Comparison of ENCODE assay signal across 8 mouse cellular contexts in genomic region chr7:28944756-28945415, GRCm38 (mm10). TPM values are rescaled to one million over a fixed set of nuclear protein-coding genes. Genes with fewer than 3 reads are reported as not detected.
DNase-seq lines count a peak whose midpoint lies in the region; ATAC-seq and TF ChIP-seq lines count a peak whose summit lies in the region.
"Had no signal": no experiment of that assay in that cellular context is flagged by ENCODE, and none has a peak within 500 bp of the region (broad histone marks: within the 10 kb centered on the region; RNA-seq: fewer than 3 reads in every experiment).

No protein-coding gene starts in this region.

- ATAC-seq in midbrain, embryonic 13.5 days = no peak
- no peak for ATAC-seq in midbrain, postnatal 0 days (ENCODE audit: low FRiP score)
- no peak for ATAC-seq in embryonic facial prominence, embryonic 13.5 days (ENCODE audit: insufficient number of reproducible peaks, insufficient read depth, low FRiP score, low TSS enrichment, low read depth)
- ATAC-seq in hindbrain, embryonic 13.5 days (ENCODE audit: low FRiP score) = no peak
- ATAC-seq in neural tube, embryonic 15.5 days (ENCODE audit: low FRiP score) = no peak
- ATAC-seq in megakaryocyte progenitor cell, adult 5-6 weeks (replicated peaks; ENCODE audit: poor library complexity) = no peak

- H3K27me3 ChIP-seq in midbrain, embryonic 13.5 days = no peaks in the 10 kb centered on the region
- H3K27me3 ChIP-seq in midbrain, postnatal 0 days (ENCODE audit: insufficient read depth, low read length) = no peaks in the 10 kb centered on the region
- no peaks in the 10 kb centered on the region for H3K27me3 ChIP-seq in embryonic facial prominence, embryonic 13.5 days
- no peaks in the 10 kb centered on the region for H3K27me3 ChIP-seq in hindbrain, embryonic 13.5 days
- H3K27me3 ChIP-seq in neural tube, embryonic 15.5 days (replicated peaks) = no peaks in the 10 kb centered on the region

- H3K9ac ChIP-seq in midbrain, embryonic 13.5 days (replicated peaks) = no peak overlapping the region
- H3K9ac ChIP-seq in midbrain, postnatal 0 days (replicated peaks; ENCODE audit: low read length, poor library complexity, severe bottlenecking) = no peak overlapping the region
- H3K9ac ChIP-seq in embryonic facial prominence, embryonic 13.5 days = peak overlapping the region; percentile 37; the same call in 1 of the 2 replicates
- no peak overlapping the region for H3K9ac ChIP-seq in hindbrain, embryonic 13.5 days
- H3K9ac ChIP-seq in neural tube, embryonic 15.5 days (replicated peaks) = no peak overlapping the region

- H3K36me3 ChIP-seq in midbrain, embryonic 13.5 days = 0 out of 2 replicates have a peak, but pooled peaks cover 5% of the 10 kb centered on the region
- H3K36me3 ChIP-seq in midbrain, postnatal 0 days (ENCODE audit: insufficient read depth, low read length) = no peaks in the 10 kb centered on the region
- H3K36me3 ChIP-seq in embryonic facial prominence, embryonic 13.5 days = peaks cover 10% of the 10 kb centered on the region
- H3K36me3 ChIP-seq in hindbrain, embryonic 13.5 days = no peaks in the 10 kb centered on the region
- H3K36me3 ChIP-seq in neural tube, embryonic 15.5 days = no peaks in the 10 kb centered on the region

- no peak for TF ChIP-seq CTCF in midbrain, postnatal 0 days (IDR thresholded peaks at IDR 0.05)

- no peak overlapping the region for H3K4me2 ChIP-seq in midbrain, embryonic 13.5 days (replicated peaks)
- no peak overlapping the region for H3K4me2 ChIP-seq in midbrain, postnatal 0 days (ENCODE audit: low read depth, low read length, poor library complexity, severe bottlenecking)
- peak overlapping the region; percentile 34 for H3K4me2 ChIP-seq in embryonic facial prominence, embryonic 13.5 days
- H3K4me2 ChIP-seq in hindbrain, embryonic 13.5 days = no peak overlapping the region
- no peak overlapping the region for H3K4me2 ChIP-seq in neural tube, embryonic 15.5 days

- H3K9me3 ChIP-seq in midbrain, embryonic 13.5 days = no peaks in the 10 kb centered on the region
- no peaks in the 10 kb centered on the region for H3K9me3 ChIP-seq in midbrain, postnatal 0 days (ENCODE audit: low read length)
- H3K9me3 ChIP-seq in embryonic facial prominence, embryonic 13.5 days = no peaks in the 10 kb centered on the region
- no peaks in the 10 kb centered on the region for H3K9me3 ChIP-seq in hindbrain, embryonic 13.5 days
- no peaks in the 10 kb centered on the region for H3K9me3 ChIP-seq in neural tube, embryonic 15.5 days (replicated peaks)

- peak overlapping the region; percentile 60 for H3K27ac ChIP-seq in midbrain, embryonic 13.5 days
- H3K27ac ChIP-seq in midbrain, postnatal 0 days (ENCODE audit: low read depth, low read length) = no peak overlapping the region
- H3K27ac ChIP-seq in embryonic facial prominence, embryonic 13.5 days = peak overlapping the region; percentile 93
- peak overlapping the region; percentile 62; the same call in 1 of the 2 replicates for H3K27ac ChIP-seq in hindbrain, embryonic 13.5 days
- peak overlapping the region; percentile 58 for H3K27ac ChIP-seq in neural tube, embryonic 15.5 days (replicated peaks)

- no peak for DNase-seq in midbrain, postnatal 0 days (ENCODE audit: low spot score)
- no peak for DNase-seq in frontal cortex, postnatal 14 days (ENCODE audit: low spot score in 2 of 2)
- DNase-seq: kidney, adult 8-10 months had no signal

- WGBS in midbrain, embryonic 13.5 days = 52% methylated on average over 6 of the region's 6 CpGs
- 55% methylated on average over 6 of the region's 6 CpGs for WGBS in midbrain, postnatal 0 days
- 33% methylated on average over 6 of the region's 6 CpGs for WGBS in embryonic facial prominence, embryonic 13.5 days
- 51% methylated on average over 6 of the region's 6 CpGs for WGBS in hindbrain, embryonic 13.5 days
- 43% methylated on average over 6 of the region's 6 CpGs for WGBS in neural tube, embryonic 15.5 days

- peaks cover 31% of the 10 kb centered on the region for H3K4me1 ChIP-seq in midbrain, embryonic 13.5 days (replicated peaks)
- H3K4me1 ChIP-seq in midbrain, postnatal 0 days (ENCODE audit: insufficient read depth, low read length) = no peaks in the 10 kb centered on the region; the same call in 1 of the 2 replicates
- H3K4me1 ChIP-seq in embryonic facial prominence, embryonic 13.5 days = peaks cover 92% of the 10 kb centered on the region
- peaks cover 51% of the 10 kb centered on the region for H3K4me1 ChIP-seq in hindbrain, embryonic 13.5 days (replicated peaks)
- peaks cover 31% of the 10 kb centered on the region for H3K4me1 ChIP-seq in neural tube, embryonic 15.5 days

- H3K4me3 ChIP-seq in midbrain, embryonic 13.5 days (replicated peaks) = no peak overlapping the region
- no peak overlapping the region for H3K4me3 ChIP-seq in midbrain, postnatal 0 days (ENCODE audit: low read depth, low read length)
- H3K4me3 ChIP-seq in embryonic facial prominence, embryonic 13.5 days = peak overlapping the region; percentile 14; the same call in 1 of the 2 replicates
- no peak overlapping the region for H3K4me3 ChIP-seq in hindbrain, embryonic 13.5 days
- no peak overlapping the region for H3K4me3 ChIP-seq in neural tube, embryonic 15.5 days (replicated peaks)

RNA-seq across cellular contexts. Expression of gene Actn4, which starts 17.3 kb away (rescaled TPM):
- 120 and 132 TPM in 2 replicates for polyA plus RNA-seq in midbrain, embryonic 13.5 days (2015; fragmentation: Nextera tagmentation; extraction: Ambion mirVana)
- total RNA-seq in midbrain, postnatal 0 days (2014; rRNA removed) = 74.7 and 86.9 TPM in 2 replicates
- 101 and 105 TPM in 2 replicates for polyA plus RNA-seq in midbrain, postnatal 0 days (2015; fragmentation: Nextera tagmentation; extraction: Ambion mirVana)
- polyA plus RNA-seq in embryonic facial prominence, embryonic 13.5 days (2015; fragmentation: Nextera tagmentation; extraction: Ambion mirVana) = 232 and 258 TPM in 2 replicates
- polyA plus RNA-seq in hindbrain, embryonic 13.5 days (2015; fragmentation: Nextera tagmentation; extraction: Ambion mirVana) = 136 and 138 TPM in 2 replicates
- polyA plus RNA-seq in neural tube, embryonic 15.5 days (2015; fragmentation: Nextera tagmentation; extraction: Ambion mirVana) = 141 and 177 TPM in 2 replicates
- total RNA-seq in megakaryocyte progenitor cell, adult 5-6 weeks (2015) = 86.4 and 87.2 TPM in 2 replicates
- 47.1 and 49.5 TPM in 2 replicates for total RNA-seq in megakaryocyte progenitor cell, adult 5-6 weeks (2017)

RNA-seq across cellular contexts. Expression of gene Eif3k, which starts 36.8 kb away (rescaled TPM):
- 318 and 323 TPM in 2 replicates for polyA plus RNA-seq in midbrain, embryonic 13.5 days (2015; fragmentation: Nextera tagmentation; extraction: Ambion mirVana)
- 405 and 482 TPM in 2 replicates for total RNA-seq in midbrain, postnatal 0 days (2014; rRNA removed)
- 292 and 309 TPM in 2 replicates for polyA plus RNA-seq in midbrain, postnatal 0 days (2015; fragmentation: Nextera tagmentation; extraction: Ambion mirVana)
- polyA plus RNA-seq in embryonic facial prominence, embryonic 13.5 days (2015; fragmentation: Nextera tagmentation; extraction: Ambion mirVana) = 453 and 455 TPM in 2 replicates
- polyA plus RNA-seq in hindbrain, embryonic 13.5 days (2015; fragmentation: Nextera tagmentation; extraction: Ambion mirVana) = 315 and 332 TPM in 2 replicates
- 306 and 324 TPM in 2 replicates for polyA plus RNA-seq in neural tube, embryonic 15.5 days (2015; fragmentation: Nextera tagmentation; extraction: Ambion mirVana)
- 248 and 305 TPM in 2 replicates for total RNA-seq in megakaryocyte progenitor cell, adult 5-6 weeks (2015)
- total RNA-seq in megakaryocyte progenitor cell, adult 5-6 weeks (2017) = 384 and 406 TPM in 2 replicates

RNA-seq across cellular contexts. Expression of gene Map4k1, which starts 37.0 kb away (rescaled TPM):
- polyA plus RNA-seq in midbrain, embryonic 13.5 days (2015; fragmentation: Nextera tagmentation; extraction: Ambion mirVana) = 4.5 and 5.0 TPM in 2 replicates
- 5.6 and 17.4 TPM in 2 replicates for total RNA-seq in midbrain, postnatal 0 days (2014; rRNA removed)
- polyA plus RNA-seq in midbrain, postnatal 0 days (2015; fragmentation: Nextera tagmentation; extraction: Ambion mirVana) = 18.2 and 21.0 TPM in 2 replicates
- 7.7 and 9.9 TPM in 2 replicates for polyA plus RNA-seq in embryonic facial prominence, embryonic 13.5 days (2015; fragmentation: Nextera tagmentation; extraction: Ambion mirVana)
- polyA plus RNA-seq in hindbrain, embryonic 13.5 days (2015; fragmentation: Nextera tagmentation; extraction: Ambion mirVana) = 4.1 and 6.4 TPM in 2 replicates
- 10.3 and 19.2 TPM in 2 replicates for polyA plus RNA-seq in neural tube, embryonic 15.5 days (2015; fragmentation: Nextera tagmentation; extraction: Ambion mirVana)
- total RNA-seq in megakaryocyte progenitor cell, adult 5-6 weeks (2015) = 38.5 and 49.8 TPM in 2 replicates
- 62.8 and 65.6 TPM in 2 replicates for total RNA-seq in megakaryocyte progenitor cell, adult 5-6 weeks (2017)
